In the genomic region with DNA sequence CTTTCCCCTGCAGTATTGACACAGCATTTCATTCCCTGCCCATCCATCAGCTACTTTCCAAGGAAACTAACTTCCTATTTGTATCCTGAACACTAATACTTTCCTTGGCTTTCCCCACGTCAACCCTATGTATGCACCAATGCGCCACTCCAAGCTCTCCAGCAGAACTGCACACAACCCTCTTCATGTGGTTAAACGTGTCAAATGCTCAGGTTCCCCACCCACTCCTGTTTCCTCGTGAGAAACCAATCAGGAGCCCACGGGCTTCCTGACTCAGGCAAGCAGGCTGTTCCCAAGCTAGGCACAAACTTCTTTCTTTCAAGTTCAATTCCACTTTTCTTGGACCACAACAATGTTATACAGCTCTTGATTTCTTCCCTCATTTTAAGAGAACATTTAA, we compare ENCODE assay signal across 15 mouse cellular contexts.
"Had no signal": no experiment of that assay in that cellular context is flagged by ENCODE, and none has a peak within 500 bp of the region (broad histone marks: within the 10 kb centered on the region; RNA-seq: fewer than 3 reads in every experiment).

No protein-coding gene starts in this region.

- DNase-seq: kidney, adult 18-20 months; kidney, postnatal 10 days; kidney, postnatal 4 days; lung, postnatal 4 days; retina, postnatal 1 day; right cerebral cortex, postnatal 4 days; spleen, adult 18-20 months; thymus, adult 18-20 months; thymus, postnatal 36 days had no signal

- H3K27ac ChIP-seq: layer of hippocampus, adult 2 months; left cerebral cortex, adult 2 months; limb, embryonic 10.5 days; liver, embryonic 12.5 days; lung, embryonic 15.5 days; midbrain, embryonic 13.5 days had no signal

- H3K4me3 ChIP-seq: layer of hippocampus, adult 2 months; left cerebral cortex, adult 2 months; limb, embryonic 10.5 days; liver, embryonic 12.5 days; lung, embryonic 15.5 days; midbrain, embryonic 13.5 days had no signal

- H3K27me3 ChIP-seq: liver, embryonic 12.5 days; lung, embryonic 15.5 days; midbrain, embryonic 13.5 days had no signal

- H3K4me2 ChIP-seq: liver, embryonic 12.5 days; lung, embryonic 15.5 days; midbrain, embryonic 13.5 days had no signal

- ATAC-seq: liver, embryonic 12.5 days; midbrain, embryonic 13.5 days had no signal

- H3K9ac ChIP-seq: liver, embryonic 12.5 days; lung, embryonic 15.5 days; midbrain, embryonic 13.5 days had no signal

- H3K9me3 ChIP-seq: limb, embryonic 10.5 days; liver, embryonic 12.5 days; lung, embryonic 15.5 days; midbrain, embryonic 13.5 days had no signal

- H3K36me3 ChIP-seq: liver, embryonic 12.5 days had no signal

- H3K4me1 ChIP-seq: liver, embryonic 12.5 days; lung, embryonic 15.5 days; midbrain, embryonic 13.5 days had no signal
